Mouse (Mus musculus): ENCODE data around the gene Dtx1. TPM values are rescaled to one million over a fixed set of nuclear protein-coding genes. Genes with fewer than 3 reads are reported as not detected.

Gene Dtx1
- total RNA-seq, 4 experiments from 2014 or later = 16.6 to 17.8 (median 17.3) TPM

DNA sequence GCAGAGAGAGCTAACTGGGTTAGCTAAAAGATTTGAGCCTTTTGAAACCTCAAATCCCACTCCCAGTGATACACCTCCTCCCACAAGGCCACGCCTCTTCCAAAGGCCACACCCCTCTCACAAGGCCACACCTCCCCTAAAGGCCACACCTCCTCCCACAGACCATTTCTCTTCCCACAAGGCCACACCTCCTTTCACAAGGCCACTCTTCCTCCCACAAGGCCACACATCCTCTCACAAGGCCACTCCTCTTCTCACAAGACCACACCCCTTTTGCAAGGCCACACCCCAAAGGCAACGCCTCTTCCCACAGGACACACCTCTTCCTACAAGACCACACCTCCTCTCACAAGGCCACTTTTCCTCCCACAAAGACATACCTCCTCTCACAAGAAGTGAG is 34.2 kb downstream of the Dtx1 start:
- DNase-seq = peak; percentile 50

DNA sequence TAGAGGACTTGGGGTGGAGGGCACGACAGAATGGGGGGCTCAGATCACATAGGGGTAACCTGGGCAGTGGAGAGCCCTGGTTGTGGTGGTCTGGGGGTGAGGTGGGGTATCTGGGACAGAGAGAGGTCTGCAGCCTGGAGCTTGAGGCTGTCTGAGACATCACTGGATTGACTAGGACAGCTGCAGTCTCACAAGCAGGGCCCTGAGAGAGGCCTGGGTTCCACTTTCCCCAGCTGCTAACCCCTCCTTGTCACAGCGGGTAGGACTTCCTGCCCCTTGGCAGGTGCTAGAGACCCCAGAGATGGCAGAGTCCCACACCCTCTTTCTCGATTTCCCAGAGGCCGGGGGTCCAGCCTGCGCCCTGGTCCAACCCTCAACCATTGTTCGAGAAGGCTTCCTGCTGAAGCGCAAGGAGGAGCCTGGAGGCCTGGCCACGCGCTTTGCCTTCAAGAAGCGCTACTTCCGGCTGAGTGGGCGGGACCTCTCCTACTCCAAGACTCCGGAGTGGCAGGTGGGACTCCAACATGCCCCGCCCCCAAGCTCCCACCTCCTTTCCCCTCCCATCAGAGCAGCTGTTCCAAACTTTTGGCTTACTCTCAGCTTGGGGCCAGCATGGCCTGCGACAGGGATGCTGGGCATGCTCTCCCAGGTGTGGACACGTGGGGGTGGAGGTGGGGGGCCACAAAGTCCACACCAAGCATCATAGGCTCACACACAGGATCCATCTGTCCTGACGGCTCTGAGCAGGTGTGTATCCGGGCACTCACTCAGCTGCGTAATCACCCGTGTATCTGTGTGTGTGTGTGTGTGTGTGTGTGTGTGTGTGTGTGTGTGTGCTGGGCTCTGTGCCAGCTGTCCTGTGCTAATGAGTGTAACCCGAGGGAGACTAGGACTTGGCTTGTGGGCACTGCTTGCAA is 37.2 kb downstream of the Dtx1 start:
- DNase-seq = no peak

DNA sequence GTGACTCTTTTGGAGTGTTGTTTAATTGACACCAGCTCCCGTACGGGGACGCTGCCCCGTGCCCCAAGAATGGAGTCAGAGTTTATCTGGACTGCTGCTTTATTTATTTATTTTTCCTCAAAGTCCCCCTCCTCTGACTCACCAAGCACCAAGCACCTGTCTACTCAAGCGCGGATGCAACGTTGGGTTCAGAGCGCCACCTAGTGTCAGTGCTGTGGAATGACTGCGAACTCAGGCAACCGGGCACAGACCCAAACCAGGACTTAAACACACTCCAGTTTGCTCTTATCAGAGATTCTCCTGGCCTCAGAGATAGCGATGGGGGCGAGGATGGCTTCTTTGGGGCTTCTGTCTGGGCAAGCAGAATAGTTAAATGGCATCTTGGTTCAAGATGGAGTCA is 38.1 kb downstream of the Dtx1 start:
- peak; percentile 47 for DNase-seq

DNA sequence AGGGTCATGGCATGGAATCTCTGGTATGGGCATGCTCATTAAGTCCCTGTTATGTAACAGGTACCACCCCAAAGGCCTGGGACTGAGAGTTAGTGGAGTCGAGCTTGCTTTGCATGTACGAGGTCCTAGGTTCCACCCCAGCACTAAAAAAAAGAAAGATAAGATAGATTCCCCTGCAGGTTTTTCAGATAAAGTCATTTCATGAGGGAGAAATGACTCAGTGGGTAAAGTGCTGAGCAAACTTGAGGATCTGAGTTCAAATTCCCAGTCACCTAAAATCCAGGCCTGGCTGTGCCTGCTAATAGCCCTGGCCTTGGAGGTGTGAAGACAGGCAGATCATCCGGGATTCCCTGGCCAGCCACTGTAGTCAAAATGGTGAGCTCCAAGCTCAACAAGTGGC is 39.9 kb downstream of the Dtx1 start:
- DNase-seq = no peak

DNA sequence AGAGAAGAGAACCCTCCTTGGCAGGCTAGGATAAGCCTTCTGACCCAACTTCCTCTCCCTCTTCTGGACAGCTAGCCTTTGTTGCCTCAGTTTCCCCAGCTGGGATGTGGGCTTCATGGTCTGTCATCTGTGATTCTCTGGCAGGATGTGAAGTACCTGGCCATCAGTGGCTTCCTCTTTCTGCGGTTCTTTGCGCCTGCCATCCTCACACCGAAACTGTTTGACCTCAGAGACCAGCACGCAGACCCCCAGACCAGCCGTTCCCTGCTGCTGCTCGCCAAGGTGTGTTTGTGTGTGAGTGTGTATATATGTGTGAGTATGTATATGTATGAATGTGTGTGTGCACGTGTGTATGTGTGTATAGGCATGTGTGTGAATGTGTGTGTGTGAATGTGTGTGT is 41.6 kb downstream of the Dtx1 start:
- DNase-seq = no peak

DNA sequence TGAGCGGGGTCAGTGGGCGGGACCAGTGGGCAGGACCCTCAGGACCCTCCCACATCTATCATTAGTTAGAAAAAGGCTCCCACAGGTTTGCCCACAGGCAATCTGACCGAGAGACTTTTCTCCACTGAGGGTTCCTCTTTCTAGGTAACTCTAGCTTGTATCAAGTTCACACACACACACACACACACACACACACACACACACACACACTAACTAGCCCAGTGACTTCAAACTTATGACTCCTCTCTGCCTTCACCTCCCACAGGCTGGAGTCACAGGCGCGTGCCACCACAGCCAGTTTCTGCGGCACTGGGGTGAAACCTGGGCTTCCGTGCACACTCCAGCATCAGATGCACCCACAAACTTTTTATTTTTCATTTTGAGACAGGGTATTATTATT is 43.0 kb downstream of the Dtx1 start:
- no peak for DNase-seq

DNA sequence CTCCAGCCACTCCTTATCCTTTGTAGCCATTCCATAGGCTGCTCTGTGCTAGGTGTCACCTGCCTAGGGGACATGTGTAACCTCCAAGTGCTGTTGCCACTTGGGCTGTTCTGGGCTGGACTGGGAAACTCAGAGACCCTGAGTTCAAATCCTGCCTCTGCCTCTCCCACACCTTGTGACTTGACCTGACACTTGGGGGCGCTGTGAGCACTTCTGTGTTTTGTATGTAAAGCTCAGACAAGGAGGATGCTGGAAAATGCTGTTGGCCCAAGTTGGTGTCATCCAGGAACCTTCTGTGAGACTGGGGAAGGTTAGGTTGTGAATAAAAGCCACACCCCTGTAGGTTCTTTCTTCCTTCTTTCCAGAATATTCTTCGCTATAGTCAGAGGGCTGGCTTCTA is 46.8 kb downstream of the Dtx1 start:
- no peak for DNase-seq

DNA sequence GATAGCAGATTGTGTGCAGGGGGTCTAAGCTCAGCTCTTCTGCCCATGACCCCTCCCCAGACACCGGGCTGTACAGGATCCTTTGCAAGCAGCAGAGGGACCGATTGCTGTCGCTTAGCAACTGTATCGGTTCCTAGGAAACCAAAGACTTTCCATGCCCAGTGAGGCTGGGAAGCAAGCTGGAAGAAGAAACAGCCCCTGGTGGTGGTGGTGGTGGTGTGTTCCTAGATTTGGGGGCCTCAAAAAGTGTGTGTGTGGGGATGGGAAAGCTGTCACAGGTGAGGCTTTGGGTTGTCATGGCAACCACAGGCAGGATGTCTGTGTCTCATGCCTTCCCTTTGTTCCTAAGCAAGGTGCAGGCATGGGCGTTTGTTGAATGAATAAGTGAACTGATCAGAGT is 50.9 kb downstream of the Dtx1 start:
- DNase-seq = no peak

DNA sequence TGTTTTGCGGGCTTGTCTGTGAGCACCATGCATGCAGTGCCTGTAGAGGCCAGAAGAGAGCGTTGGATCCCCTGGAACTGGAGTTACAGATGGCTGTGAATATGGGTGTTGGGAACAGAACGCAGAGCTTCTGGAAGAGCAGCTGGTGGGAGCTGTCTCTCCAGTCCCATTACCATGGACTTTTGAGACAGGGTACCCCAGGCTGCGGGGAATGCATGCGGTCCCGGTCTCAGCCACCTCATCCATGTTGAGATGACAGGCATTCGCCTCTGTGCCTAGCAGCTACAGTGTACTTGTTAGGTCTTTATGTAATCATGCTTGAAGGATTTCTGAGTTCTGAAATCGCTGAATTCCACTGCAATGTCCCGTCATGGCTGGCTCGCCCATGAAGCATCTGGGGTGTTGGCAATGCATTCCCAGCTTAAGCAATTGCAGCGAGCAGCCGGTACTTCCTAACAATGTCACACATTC is 55.4 kb downstream of the Dtx1 start:
- DNase-seq = no peak

DNA sequence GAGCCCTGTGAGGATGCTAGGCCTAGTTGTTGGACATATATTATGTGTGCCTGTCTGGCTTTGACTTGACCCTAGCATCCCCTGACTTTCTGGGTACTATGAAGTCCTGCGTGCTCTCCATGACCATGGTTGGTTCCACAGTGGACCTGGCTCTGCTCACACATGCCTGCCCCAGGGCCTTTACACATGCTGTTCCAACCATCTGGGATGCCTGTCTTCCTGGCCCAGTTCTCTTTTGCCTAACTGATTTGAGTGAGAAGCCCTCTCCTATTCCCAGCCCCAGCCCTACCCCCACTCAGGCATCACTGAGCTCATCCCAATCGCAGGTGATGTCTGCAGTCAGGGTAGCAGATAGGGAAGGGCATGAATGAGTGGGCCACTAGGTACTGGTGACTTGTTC is 57.9 kb downstream of the Dtx1 start:
- DNase-seq = no peak

DNA sequence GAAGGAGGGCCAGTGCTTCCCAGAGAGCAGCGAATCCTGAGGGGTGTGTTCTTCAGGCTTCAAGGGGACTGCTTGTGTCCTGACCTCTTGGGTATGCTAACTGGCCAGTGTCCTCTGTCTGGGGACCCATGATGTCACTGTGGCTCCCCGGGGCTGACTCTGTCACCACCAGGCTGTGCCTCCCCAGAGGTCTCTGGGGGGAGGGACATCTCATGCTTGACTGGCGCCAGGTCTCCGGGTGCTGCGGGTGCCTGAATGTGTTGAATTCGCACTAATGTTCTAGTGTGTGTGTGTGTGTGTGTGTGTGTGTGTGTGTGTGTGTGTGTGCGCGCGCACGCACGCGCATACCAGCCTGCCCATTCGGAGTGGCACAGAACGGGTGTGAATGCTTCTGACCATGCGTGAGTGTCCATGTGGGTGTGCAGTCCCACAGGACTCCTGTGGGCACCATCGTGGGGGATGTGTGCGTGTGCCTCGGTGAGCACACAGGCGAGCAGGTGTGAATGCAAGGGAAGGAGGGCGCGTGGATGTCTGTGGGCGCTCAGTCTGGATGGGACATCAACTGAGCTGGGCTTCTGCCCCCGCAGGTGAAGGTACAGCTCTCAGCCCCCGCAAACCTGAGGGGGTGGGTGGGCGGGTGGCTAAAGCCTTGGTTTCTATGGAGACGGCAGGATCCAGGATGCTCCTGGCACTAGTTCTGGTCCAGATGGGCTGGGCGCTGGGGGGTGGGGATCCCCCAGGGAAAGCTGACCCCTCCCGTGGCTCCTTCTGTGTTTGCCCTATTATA is 58.6 kb downstream of the Dtx1 start:
- DNase-seq = no peak

DNA sequence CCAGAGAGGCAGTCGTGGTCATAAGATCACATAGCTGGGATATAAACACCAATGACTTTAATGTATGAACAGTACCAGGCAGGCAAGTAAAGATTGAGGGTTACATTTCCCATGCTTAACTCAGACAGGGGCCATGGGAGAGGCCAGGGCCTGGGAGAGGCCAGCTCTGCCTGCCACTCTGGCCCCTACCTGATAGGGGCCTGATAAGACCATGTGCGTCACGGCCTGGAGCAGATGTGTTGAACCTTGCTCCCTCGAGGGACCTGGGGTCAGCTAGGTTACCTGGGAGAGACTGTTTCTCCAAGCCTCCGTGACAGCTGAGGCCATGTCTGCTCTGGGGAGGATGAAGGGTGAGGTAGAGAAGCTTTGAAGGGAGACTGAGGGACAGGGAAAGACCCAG is 60.5 kb downstream of the Dtx1 start:
- no peak for DNase-seq

DNA sequence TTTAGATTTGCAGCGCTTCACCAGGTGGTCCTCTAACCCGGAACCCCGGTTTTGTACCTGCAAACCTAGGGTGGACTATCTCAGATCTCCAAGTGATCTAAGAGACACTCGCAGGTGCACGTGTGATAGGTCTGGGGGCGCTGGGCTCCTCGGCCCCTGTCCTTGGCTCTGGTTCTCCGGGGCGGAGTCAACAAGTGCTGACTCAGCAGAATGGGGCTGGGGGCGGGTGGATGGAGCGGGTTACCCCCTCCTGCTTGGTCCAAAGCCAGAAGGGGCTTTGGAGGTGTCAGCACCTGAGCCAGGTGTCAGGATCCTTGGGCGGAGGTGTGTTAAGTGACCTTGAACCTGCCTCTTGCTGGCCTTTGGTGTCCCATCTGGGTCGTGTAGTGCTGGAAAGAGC is 61.8 kb downstream of the Dtx1 start:
- DNase-seq = no peak

DNA sequence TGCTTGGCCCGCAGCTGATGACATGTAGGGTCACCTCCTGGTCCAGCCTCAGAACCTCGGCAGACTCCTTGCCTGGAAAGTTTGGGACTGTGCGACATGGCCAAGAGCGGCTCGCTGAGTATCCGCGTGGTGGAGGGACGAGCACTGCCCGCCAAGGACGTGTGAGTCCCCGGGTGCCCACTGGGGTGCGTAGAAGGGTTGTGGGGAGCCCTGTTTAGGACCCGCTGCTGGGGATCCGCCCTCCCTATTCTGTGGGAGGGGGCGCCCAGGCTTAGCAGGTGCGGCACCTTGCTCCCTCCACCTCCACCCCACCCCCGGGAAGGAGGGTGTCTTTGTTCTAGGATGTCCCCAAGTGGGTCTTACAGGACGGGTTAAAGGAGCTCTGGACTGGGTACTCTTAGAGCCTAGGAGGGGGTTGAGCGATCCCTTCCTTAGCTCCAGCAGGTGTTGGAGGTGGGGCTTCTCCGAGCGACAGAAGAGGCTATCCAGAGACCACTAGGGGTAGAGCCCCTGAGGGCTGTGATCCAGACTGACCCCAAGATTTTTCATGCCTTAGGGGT is 62.3 kb downstream of the Dtx1 start:
- no peak for DNase-seq

DNA sequence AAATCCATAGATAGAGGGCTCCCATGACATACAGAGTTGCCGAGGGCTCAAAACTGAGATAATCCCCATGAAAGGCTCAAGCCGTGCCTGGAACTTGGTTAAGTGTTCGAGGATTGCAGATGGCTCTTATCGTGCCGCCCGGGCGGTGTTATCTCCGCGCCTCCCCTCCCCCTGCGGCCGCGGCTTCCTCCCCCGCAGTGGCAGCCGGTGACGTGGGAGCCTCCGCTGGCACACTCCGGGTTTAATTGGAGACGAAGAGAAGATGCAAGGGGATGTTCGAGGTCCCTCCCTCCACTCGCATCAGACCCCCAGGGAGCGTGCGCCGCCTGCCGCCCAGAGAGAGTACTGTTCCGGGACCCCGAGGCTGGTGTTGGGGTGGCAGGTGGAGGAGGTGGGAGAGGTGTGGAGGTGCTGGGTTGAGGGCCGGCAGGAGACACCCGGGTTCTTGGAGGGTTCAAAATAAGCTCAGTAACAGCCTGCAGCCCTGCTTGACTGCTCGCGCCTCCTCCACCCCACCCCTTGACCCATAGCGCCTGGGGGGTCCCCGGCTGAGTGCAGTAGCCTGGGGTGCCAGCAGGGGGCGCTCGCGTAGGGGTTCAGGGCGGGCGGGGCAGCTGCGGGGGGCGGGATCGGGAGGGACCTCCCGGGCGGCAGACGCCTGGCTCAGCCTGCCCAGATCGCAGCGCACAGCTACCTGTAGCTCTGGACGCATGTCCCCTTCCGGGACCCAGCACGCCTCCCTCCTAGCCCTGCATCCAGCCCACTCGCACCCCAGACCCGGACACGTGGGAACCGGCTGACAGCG is 63.0 kb downstream of the Dtx1 start, which contains the start of gene Rasal1:
TSS of gene Rasal1 (plus strand) at position 244 of the 805 bp plus-strand sequence.
- DNase-seq = peak; percentile 64

DNA sequence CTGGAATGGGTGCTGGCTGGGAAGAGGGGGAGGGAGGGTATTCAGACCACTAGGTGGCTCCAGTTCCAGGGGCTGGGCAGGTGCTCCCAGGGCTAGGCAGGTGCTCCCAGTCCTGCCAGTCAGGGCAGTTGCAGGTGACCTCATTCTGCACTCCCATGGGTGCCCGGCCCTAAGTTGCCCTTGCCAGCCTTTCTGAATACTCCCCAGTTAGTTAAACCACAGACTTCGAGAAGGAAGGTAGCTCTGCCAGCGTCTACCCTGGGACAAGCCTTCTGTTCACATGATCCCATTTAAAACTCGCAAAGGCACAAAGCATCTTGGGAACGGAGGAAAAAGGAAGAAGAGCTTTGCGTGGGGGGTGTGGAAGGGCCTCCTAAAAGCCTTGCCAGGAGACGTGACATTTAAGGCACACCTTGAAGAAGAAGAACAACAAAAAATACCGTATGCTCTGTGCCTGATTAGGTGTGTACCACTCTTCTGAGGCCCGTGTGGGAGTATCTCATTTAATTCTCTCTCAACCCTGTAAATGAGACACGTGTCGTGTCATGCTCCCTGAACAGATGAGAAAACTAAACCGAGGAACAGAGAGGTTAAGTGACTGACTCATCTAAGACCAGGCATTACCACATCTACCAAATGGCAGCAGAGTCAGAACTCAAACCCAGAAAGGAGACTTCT is 63.8 kb downstream of the Dtx1 start:
- no peak for DNase-seq

DNA sequence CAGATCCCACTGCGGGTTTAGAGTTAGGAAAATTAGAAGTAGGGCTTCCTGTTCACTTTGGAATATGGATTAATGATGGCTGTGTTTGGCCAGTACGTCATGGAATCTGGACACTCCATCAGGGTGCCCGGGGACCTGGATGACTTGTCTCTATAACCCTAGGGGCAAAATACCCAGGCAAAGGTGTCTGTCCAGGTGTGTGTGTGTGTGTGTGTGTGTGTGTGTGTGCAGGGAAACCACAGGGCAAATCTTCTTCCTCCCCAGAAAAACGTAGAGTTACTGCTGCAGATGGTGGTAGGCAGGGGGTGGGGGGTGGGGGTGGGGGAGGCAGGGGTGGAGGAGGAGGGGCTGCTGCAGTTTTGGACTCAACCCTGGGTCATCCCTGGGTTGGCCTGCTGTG is 64.4 kb downstream of the Dtx1 start:
- no peak for DNase-seq

DNA sequence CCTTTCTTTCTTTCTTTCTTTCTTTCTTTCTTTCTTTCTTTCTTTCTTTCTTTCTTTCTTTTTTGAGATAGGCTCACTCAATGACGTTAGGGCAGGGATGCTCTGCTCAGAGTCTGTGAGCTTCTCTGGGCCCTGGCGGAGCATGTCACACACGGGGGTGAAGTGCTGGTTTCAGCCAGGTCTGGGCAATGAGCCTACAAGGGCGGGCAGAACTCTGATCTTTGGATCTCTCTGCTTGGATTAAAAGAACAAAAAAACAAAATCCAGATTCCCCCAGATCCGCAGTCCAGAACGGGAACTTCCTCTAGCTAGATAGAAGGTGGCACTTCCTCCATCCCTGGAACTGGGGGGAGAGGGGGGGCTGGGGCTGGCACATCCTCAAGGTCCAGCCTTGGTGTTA is 65.9 kb downstream of the Dtx1 start:
- DNase-seq = no peak

DNA sequence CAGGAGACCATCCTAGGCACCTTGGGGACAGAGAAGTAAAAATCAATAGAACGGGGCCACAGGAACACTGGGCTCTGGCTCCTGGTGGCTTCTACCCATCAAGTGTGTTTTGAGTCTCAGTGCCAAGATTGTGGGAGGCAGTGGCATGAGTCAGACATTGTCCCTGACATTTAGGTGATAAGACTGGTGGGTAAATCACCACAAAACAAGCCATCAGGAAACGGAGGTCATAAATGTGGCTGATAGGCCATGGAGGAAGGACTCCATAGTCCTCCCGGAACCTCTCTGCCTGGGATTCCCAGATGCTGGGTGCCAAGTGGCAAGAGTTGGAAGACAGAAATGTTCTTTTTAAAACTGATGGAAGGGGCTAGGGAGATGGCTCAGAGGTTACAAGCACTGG is 67.5 kb downstream of the Dtx1 start:
- DNase-seq = peak; percentile 83

DNA sequence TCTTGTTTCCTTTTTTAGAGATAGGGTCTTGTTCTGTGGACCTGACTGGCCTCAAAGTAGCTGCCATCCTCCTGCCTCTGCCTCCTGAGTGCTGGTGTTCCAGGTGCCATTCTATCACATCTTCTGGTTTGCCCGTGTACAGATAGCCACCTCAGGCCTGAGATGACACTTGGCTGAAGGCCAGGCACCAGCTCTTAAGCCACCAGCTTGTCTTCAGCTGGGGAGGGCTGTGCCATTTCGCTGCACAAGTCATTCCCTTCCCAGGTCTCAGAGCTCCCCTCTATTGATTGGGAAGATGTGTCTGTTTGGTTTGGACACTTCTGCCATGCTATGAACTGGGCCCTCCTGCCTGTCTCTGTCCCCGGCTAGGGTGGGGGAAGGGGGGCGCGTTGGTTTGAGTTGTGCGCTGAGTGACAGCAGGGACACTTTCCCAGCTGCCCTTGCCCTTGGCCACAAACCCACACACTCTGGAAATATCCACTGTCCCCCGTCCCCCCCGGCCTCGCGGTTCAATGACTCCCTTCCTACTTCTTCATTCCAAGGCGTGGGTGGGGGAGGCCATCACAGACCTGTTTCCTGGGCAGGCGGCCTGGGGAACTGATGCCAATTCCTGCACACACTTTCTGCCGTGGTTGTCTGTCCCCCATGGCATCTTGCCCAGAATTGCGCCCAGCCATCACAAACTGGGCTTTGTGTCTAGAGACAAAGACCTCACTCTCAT is 68.2 kb downstream of the Dtx1 start:
- DNase-seq = peak; percentile 77

DNA sequence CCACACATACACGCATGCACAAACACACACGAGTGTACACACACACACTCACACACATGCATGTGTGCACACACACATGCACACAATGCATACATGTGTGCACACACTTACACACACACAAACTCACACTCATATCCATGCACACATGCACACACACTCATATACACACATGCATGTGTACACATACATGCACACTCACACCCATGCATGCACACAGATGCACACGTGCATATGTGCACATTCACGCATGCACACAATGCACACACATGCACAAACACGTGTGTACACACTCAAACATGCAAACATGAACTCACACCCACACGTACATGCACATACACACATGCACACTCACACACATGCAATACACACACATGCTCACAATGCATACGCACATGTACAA is 71.6 kb downstream of the Dtx1 start:
- DNase-seq = no peak
